Mouse (Mus musculus): ENCODE measurements around the gene Tagln3. TPM values are rescaled to one million over a fixed set of nuclear protein-coding genes. Genes with fewer than 3 reads are reported as not detected.
A peak's percentile ranks its signal among the peaks of the same experiment; 100 is the strongest.

Tagln3 gene
- polyA plus RNA-seq, 1 experiment = 808 TPM

- Histone ChIP-seq H3K4me3 (replicated peaks; ENCODE audit: insufficient read depth, low read depth, low read length) (no peak overlapping the region), H3K27ac (ENCODE audit: insufficient read depth, low read length) (no peak overlapping the region), H3K27me3 (ENCODE audit: control insufficient read depth, insufficient read depth, low read length) (no peaks in the 10 kb centered on the region), H3K4me1 (ENCODE audit: control insufficient read depth, insufficient read depth, low read length) (no peaks in the 10 kb centered on the region; the same call in 1 of the 2 replicates)
- 85% methylated on average over 3 of the region's 3 CpGs for WGBS
- no peak for DNase-seq
- TF ChIP-seq POLR2A (IDR thresholded peaks at IDR 0.05; ENCODE audit: borderline replicate concordance, insufficient read depth, low read length) = no peak
- no peak for TF ChIP-seq CTCF (IDR thresholded peaks at IDR 0.05; ENCODE audit: borderline replicate concordance, insufficient read depth, low read depth, low read length)
Measured at GRCm38 (mm10) chr16:45736724-45737123, 12.3 kb upstream of the Tagln3 start.

GRCm38 (mm10) chr16:45729163-45729562, 4.8 kb upstream of the Tagln3 start:
- no peak for DNase-seq
- Histone ChIP-seq H3K27me3 (ENCODE audit: control insufficient read depth, insufficient read depth, low read length) (no peaks in the 10 kb centered on the region), H3K27ac (ENCODE audit: insufficient read depth, low read length) (no peak overlapping the region), H3K4me1 (ENCODE audit: control insufficient read depth, insufficient read depth, low read length) (0 out of 2 replicates have a peak, but pooled peaks cover 2% of the 10 kb centered on the region), H3K4me3 (replicated peaks; ENCODE audit: insufficient read depth, low read depth, low read length) (no peak overlapping the region)
- WGBS = 79% methylated on average over 5 of the region's 5 CpGs
- TF ChIP-seq CTCF (IDR thresholded peaks at IDR 0.05; ENCODE audit: borderline replicate concordance, insufficient read depth, low read depth, low read length) = no peak
- TF ChIP-seq POLR2A (IDR thresholded peaks at IDR 0.05; ENCODE audit: borderline replicate concordance, insufficient read depth, low read length) = no peak

- H3K4me1 ChIP-seq (ENCODE audit: control insufficient read depth, insufficient read depth, low read length) = peaks cover 19% of the 10 kb centered on the region
- no peak for TF ChIP-seq POLR2A (IDR thresholded peaks at IDR 0.05; ENCODE audit: borderline replicate concordance, insufficient read depth, low read length)
- no peak for TF ChIP-seq CTCF (IDR thresholded peaks at IDR 0.05; ENCODE audit: borderline replicate concordance, insufficient read depth, low read depth, low read length)
- no peaks in the 10 kb centered on the region for H3K27me3 ChIP-seq (ENCODE audit: control insufficient read depth, insufficient read depth, low read length)
- DNase-seq = peak in 1 of 2 experiments; percentile 69
- WGBS = 2% methylated on average over 10 of the region's 10 CpGs
- H3K4me3 ChIP-seq (replicated peaks; ENCODE audit: insufficient read depth, low read depth, low read length) = peak overlapping the region; percentile 96
- peak overlapping the region; percentile 97 for H3K27ac ChIP-seq (ENCODE audit: insufficient read depth, low read length)
Measured at GRCm38 (mm10) chr16:45724742-45725102, 314 bp upstream of the Tagln3 start.

GRCm38 (mm10) chr16:45723172-45723901, 1.1 kb downstream of the Tagln3 start:
- no peak for TF ChIP-seq CTCF (IDR thresholded peaks at IDR 0.05; ENCODE audit: borderline replicate concordance, insufficient read depth, low read depth, low read length)
- TF ChIP-seq POLR2A (IDR thresholded peaks at IDR 0.05; ENCODE audit: borderline replicate concordance, insufficient read depth, low read length) = no peak
- Histone ChIP-seq H3K27me3 (ENCODE audit: control insufficient read depth, insufficient read depth, low read length) (no peaks in the 10 kb centered on the region), H3K4me3 (replicated peaks; ENCODE audit: insufficient read depth, low read depth, low read length) (peak overlapping the region; percentile 96), H3K27ac (ENCODE audit: insufficient read depth, low read length) (peak overlapping the region; percentile 97), H3K4me1 (ENCODE audit: control insufficient read depth, insufficient read depth, low read length) (peaks cover 25% of the 10 kb centered on the region)
- 4% methylated on average over 6 of the region's 6 CpGs for WGBS
- DNase-seq = peak; percentile 60 to 66

- Histone ChIP-seq H3K27ac (ENCODE audit: insufficient read depth, low read length) (peak overlapping the region; percentile 97), H3K4me1 (ENCODE audit: control insufficient read depth, insufficient read depth, low read length) (peaks cover 27% of the 10 kb centered on the region), H3K4me3 (replicated peaks; ENCODE audit: insufficient read depth, low read depth, low read length) (peak overlapping the region; percentile 96), H3K27me3 (ENCODE audit: control insufficient read depth, insufficient read depth, low read length) (no peaks in the 10 kb centered on the region)
- 5% methylated on average over 3 of the region's 3 CpGs for WGBS
- no peak for TF ChIP-seq CTCF (IDR thresholded peaks at IDR 0.05; ENCODE audit: borderline replicate concordance, insufficient read depth, low read depth, low read length)
- TF ChIP-seq POLR2A (IDR thresholded peaks at IDR 0.05; ENCODE audit: borderline replicate concordance, insufficient read depth, low read length) = peak; percentile 20; the same call in 1 of the 2 replicates
- peak; percentile 71 for DNase-seq
Measured at GRCm38 (mm10) chr16:45722460-45722951, 1.9 kb downstream of the Tagln3 start.

- Histone ChIP-seq H3K27me3 (ENCODE audit: control insufficient read depth, insufficient read depth, low read length) (no peaks in the 10 kb centered on the region), H3K27ac (ENCODE audit: insufficient read depth, low read length) (peak overlapping the region; percentile 88), H3K4me3 (replicated peaks; ENCODE audit: insufficient read depth, low read depth, low read length) (peak overlapping the region; percentile 52), H3K4me1 (ENCODE audit: control insufficient read depth, insufficient read depth, low read length) (peaks cover 27% of the 10 kb centered on the region)
- 18% methylated on average over 10 of the region's 10 CpGs for WGBS
- DNase-seq = peak; percentile 59 to 78
- no peak for TF ChIP-seq POLR2A (IDR thresholded peaks at IDR 0.05; ENCODE audit: borderline replicate concordance, insufficient read depth, low read length)
- no peak for TF ChIP-seq CTCF (IDR thresholded peaks at IDR 0.05; ENCODE audit: borderline replicate concordance, insufficient read depth, low read depth, low read length)
Measured at GRCm38 (mm10) chr16:45720022-45720630, 4.3 kb downstream of the Tagln3 start.

GRCm38 (mm10) chr16:45718296-45718695, 6.1 kb downstream of the Tagln3 start:
- peak overlapping the region; percentile 26 for H3K27ac ChIP-seq (ENCODE audit: insufficient read depth, low read length)
- TF ChIP-seq CTCF (IDR thresholded peaks at IDR 0.05; ENCODE audit: borderline replicate concordance, insufficient read depth, low read depth, low read length) (no peak), POLR2A (IDR thresholded peaks at IDR 0.05; ENCODE audit: borderline replicate concordance, insufficient read depth, low read length) (no peak)
- DNase-seq = no peak
- H3K4me3 ChIP-seq (replicated peaks; ENCODE audit: insufficient read depth, low read depth, low read length) = no peak overlapping the region
- H3K4me1 ChIP-seq (ENCODE audit: control insufficient read depth, insufficient read depth, low read length) = peaks cover 38% of the 10 kb centered on the region
- 98% methylated on average over 4 of the region's 4 CpGs for WGBS
- no peaks in the 10 kb centered on the region for H3K27me3 ChIP-seq (ENCODE audit: control insufficient read depth, insufficient read depth, low read length)
